Mouse (Mus musculus): Measurements from ENCODE around the gene Nrip2. TPM values are rescaled to one million over a fixed set of nuclear protein-coding genes. Genes with fewer than 3 reads are reported as not detected.

The Nrip2 gene
- total and polyA plus RNA-seq, 3 experiments: 0.13 to 1.3 TPM; not detected in 1

DNA sequence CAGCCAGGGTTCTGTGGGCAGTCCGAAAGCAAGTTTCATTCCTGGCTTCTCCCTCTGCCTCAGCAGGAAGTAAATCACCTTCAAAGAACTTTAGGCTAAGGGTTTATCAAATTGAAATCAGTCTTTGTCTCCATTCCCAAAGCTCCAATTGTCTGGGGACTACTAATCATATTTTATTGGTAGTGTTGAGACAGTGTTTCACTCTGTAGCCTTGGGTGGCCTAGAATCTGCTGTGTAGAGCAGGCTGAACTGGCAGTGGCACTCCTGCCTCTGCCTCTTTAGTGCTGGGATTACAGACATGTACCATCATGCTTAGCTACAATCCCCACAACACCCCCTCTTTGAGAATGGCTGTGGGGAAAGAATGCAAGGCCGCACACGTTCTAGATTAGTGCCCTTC lies 22.4 kb downstream of the Nrip2 start:
- dilution Hi-C loops (cut with MboI; ENCODE audit: extremely low pct_ligation_motif_present, extremely low pct_unique_long_range_greater_than_20kb, low sequenced_read_pairs): no loop called here
- peaks cover 21% of the 10 kb centered on the region for H3K79me2 ChIP-seq (replicated peaks; ENCODE audit: control insufficient read depth, extremely low read depth, insufficient read depth, poor library complexity, severe bottlenecking)
- DNase-seq (ENCODE audit: extremely low read depth): no peak
- H3K9ac ChIP-seq (ENCODE audit: insufficient read depth, low read depth): no peak overlapping the region
- H3K9me3 ChIP-seq (replicated peaks; ENCODE audit: low read length): no peaks in the 10 kb centered on the region
- no peak overlapping the region for H3K4me2 ChIP-seq (ENCODE audit: insufficient read depth, low read depth, poor library complexity, severe bottlenecking)
- H3K4me1 ChIP-seq (ENCODE audit: control insufficient read depth in 1 of 2, insufficient read depth in 2 of 2): peaks cover 0 to 16% of the 10 kb centered on the region in 2 experiments; a peak in 2 of 4 replicates
- no peaks in the 10 kb centered on the region for H3K27me3 ChIP-seq (replicated peaks)
- in situ Hi-C loops (cut with MboI; ENCODE audit: low pct_ligation_motif_present, low pct_unique_long_range_greater_than_20kb, low sequenced_read_pairs): no loop called here
- no peak overlapping the region for H3K4me3 ChIP-seq (replicated peaks in 1 of 3; ENCODE audit: low read depth in 2 of 3, low read length in 2 of 3, poor library complexity in 1 of 3)
- peaks cover 4 to 35% of the 10 kb centered on the region in 2 experiments for H3K36me3 ChIP-seq (replicated peaks in 1 of 2; ENCODE audit: control insufficient read depth in 1 of 2, insufficient read depth in 1 of 2, low read length in 1 of 2)
- TF ChIP-seq SIN3A (IDR thresholded peaks at IDR 0.05; ENCODE audit: low read length) (no peak), ETS1 (conservative IDR thresholded peaks at IDR 0.05; ENCODE audit: low read depth, low read length) (no peak), CTCF (conservative IDR thresholded peaks at IDR 0.05 in 1 of 2, IDR thresholded peaks at IDR 0.05 in 1 of 2; ENCODE audit: low read depth in 2 of 2, low read length in 2 of 2) (no peak), MEF2A (IDR thresholded peaks at IDR 0.05; ENCODE audit: borderline replicate concordance, low read depth, low read length) (no peak), SMC3 (IDR thresholded peaks at IDR 0.05; ENCODE audit: low read depth, low read length) (no peak), RCOR1 (conservative IDR thresholded peaks at IDR 0.05; ENCODE audit: low read depth, low read length) (no peak), POLR2AphosphoS2 (IDR thresholded peaks at IDR 0.05; ENCODE audit: low read depth, low read length) (no peak), JUND (conservative IDR thresholded peaks at IDR 0.05; ENCODE audit: low read depth, low read length) (no peak)
- H3K27ac ChIP-seq (ENCODE audit: insufficient read depth, low read depth): no peak overlapping the region

DNA sequence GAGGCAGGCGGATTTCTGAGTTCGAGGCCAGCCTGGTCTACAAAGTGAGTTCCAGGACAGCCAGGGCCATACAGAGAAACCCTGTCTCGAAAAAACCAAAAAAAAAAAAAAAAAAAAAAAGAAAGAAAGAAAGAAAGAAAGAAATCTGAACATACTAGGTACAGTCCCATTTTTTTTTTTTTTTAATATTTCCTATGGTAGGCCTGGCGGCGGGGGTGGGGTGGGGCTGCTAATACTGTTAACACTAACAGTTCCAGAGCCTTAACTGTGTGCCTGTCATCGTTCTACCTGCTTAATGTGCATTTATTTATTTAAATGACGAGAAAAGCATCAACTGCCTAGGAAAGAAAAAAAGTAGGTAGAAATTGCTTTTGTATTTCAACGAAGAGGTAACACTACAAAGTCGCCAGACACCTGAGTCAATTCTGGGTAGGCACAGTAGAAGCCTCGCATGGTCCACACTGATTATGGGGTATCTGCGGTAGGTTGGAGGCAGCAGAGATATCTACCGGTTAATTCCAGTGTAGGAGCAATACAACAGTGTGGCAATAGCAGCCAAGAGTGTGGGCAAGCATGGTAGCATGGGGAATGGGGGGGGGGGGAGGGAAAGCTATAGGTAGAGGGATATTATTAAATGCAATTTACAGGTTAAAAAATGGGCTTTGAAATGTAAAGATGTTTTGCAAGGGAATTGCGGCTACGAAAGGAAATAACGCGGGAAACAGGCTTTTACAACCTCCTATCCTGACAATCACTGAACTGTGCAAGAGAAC lies 24.6 kb downstream of the Nrip2 start:
- H3K4me2 ChIP-seq (ENCODE audit: insufficient read depth, low read depth, poor library complexity, severe bottlenecking): peak overlapping the region; percentile 100
- H3K27me3 ChIP-seq (replicated peaks): no peaks in the 10 kb centered on the region
- H3K36me3 ChIP-seq (replicated peaks in 1 of 2; ENCODE audit: control insufficient read depth in 1 of 2, insufficient read depth in 1 of 2, low read length in 1 of 2): peaks cover 4 to 37% of the 10 kb centered on the region in 2 experiments
- H3K4me3 ChIP-seq (replicated peaks in 1 of 3; ENCODE audit: low read depth in 2 of 3, low read length in 2 of 3, poor library complexity in 1 of 3): peak overlapping the region; percentile 62 to 91 (median 72)
- H3K79me2 ChIP-seq (replicated peaks; ENCODE audit: control insufficient read depth, extremely low read depth, insufficient read depth, poor library complexity, severe bottlenecking): peaks cover 21% of the 10 kb centered on the region
- TF ChIP-seq ZNF384 (IDR thresholded peaks at IDR 0.05; ENCODE audit: low read depth, low read length) (peak; percentile 57), JUN (IDR thresholded peaks at IDR 0.05; ENCODE audit: insufficient read depth, low read depth, low read length) (no peak)
- no peak for DNase-seq (ENCODE audit: extremely low read depth)
- no peaks in the 10 kb centered on the region for H3K9me3 ChIP-seq (replicated peaks; ENCODE audit: low read length)
- H3K9ac ChIP-seq (ENCODE audit: insufficient read depth, low read depth): peak overlapping the region; percentile 94
- in situ Hi-C loops (cut with MboI; ENCODE audit: low pct_ligation_motif_present, low pct_unique_long_range_greater_than_20kb, low sequenced_read_pairs): no loop called here
- dilution Hi-C loops (cut with MboI; ENCODE audit: extremely low pct_ligation_motif_present, extremely low pct_unique_long_range_greater_than_20kb, low sequenced_read_pairs): no loop called here
- no peak overlapping the region; the same call in 1 of the 2 replicates for H3K27ac ChIP-seq (ENCODE audit: insufficient read depth, low read depth)
- H3K4me1 ChIP-seq (ENCODE audit: control insufficient read depth in 1 of 2, insufficient read depth in 2 of 2): peaks cover 0 to 16% of the 10 kb centered on the region in 2 experiments; a peak in 2 of 4 replicates

DNA sequence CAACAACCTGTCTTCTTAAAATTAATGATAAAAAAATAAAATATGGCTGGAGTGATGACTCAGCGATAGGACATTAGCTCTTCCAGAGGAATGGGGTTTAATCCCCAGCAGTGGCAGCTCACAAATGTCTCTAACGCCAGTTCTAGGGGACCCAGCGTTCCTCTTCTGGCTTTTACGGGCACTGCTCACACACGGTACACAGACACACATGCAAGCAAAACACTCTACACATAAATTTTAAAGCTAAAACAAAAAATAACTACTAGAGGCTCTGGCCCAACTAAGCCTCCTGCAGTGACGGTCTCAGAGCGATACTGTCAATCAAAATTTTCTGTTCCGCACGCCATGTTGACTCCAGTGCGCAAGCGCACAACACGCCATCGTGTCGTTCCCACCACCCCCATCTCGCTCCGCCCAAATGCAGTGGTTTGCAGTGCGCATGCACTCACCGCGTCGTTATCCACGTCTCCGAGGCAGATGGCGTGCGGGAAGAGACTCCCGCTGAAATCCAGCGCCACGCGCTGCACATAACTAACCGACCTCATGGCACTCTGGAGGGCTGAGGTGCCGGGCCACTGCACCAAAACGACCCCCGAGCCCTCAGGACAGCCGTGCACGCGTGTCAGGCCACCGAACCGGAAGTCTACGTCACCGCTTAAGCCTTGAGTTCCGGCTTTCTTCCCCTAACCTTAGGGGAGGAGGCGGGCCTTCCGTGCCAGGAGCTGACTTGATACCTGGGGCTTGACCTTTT lies 25.3 kb downstream of the Nrip2 start, which contains the start of gene Itfg2:
Gene Itfg2, minus strand, starts transcription at position 663 of the 751 bp plus-strand sequence.
- DNase-seq (ENCODE audit: extremely low read depth): peak; percentile 96
- Histone ChIP-seq H3K27me3 (replicated peaks) (no peaks in the 10 kb centered on the region), H3K4me1 (ENCODE audit: control insufficient read depth in 1 of 2, insufficient read depth in 2 of 2) (peaks cover 0 to 16% of the 10 kb centered on the region in 2 experiments; a peak in 2 of 4 replicates), H3K36me3 (replicated peaks in 1 of 2; ENCODE audit: control insufficient read depth in 1 of 2, insufficient read depth in 1 of 2, low read length in 1 of 2) (peaks cover 4 to 44% of the 10 kb centered on the region in 2 experiments), H3K27ac (ENCODE audit: insufficient read depth, low read depth) (peak within 1 kb of the TSS; percentile 80), H3K9me3 (replicated peaks; ENCODE audit: low read length) (no peaks in the 10 kb centered on the region), H3K4me2 (ENCODE audit: insufficient read depth, low read depth, poor library complexity, severe bottlenecking) (peak within 1 kb of the TSS; percentile 100), H3K9ac (ENCODE audit: insufficient read depth, low read depth) (peak within 1 kb of the TSS; percentile 94), H3K4me3 (replicated peaks in 1 of 3; ENCODE audit: low read depth in 2 of 3, low read length in 2 of 3, poor library complexity in 1 of 3) (peak within 1 kb of the TSS; percentile 62 to 91 (median 72)), H3K79me2 (replicated peaks; ENCODE audit: control insufficient read depth, extremely low read depth, insufficient read depth, poor library complexity, severe bottlenecking) (peaks cover 21% of the 10 kb centered on the region)
- in situ Hi-C loops (cut with MboI; ENCODE audit: low pct_ligation_motif_present, low pct_unique_long_range_greater_than_20kb, low sequenced_read_pairs) (no loop called here), dilution Hi-C loops (cut with MboI; ENCODE audit: extremely low pct_ligation_motif_present, extremely low pct_unique_long_range_greater_than_20kb, low sequenced_read_pairs) (no loop called here)
- TF ChIP-seq ETS1 (conservative IDR thresholded peaks at IDR 0.05; ENCODE audit: low read depth, low read length) (0 out of 2 replicates have a peak, but pooled peaks have one; percentile 5), MAZ (IDR thresholded peaks at IDR 0.05; ENCODE audit: low read depth, low read length) (no peak), UBTF (IDR thresholded peaks at IDR 0.05; ENCODE audit: low read depth, low read length) (no peak), RAD21 (IDR thresholded peaks at IDR 0.05; ENCODE audit: low read depth, low read length) (no peak), JUND (conservative IDR thresholded peaks at IDR 0.05; ENCODE audit: low read depth, low read length) (0 out of 2 replicates have a peak, but pooled peaks have one; percentile 28), MAFK (IDR thresholded peaks at IDR 0.05; ENCODE audit: insufficient replicate concordance, low read length) (peak; percentile 76), ZC3H11A (IDR thresholded peaks at IDR 0.05; ENCODE audit: low read depth, low read length) (no peak), USF2 (conservative IDR thresholded peaks at IDR 0.05; ENCODE audit: low read depth, low read length) (no peak), JUN (IDR thresholded peaks at IDR 0.05; ENCODE audit: insufficient read depth, low read depth, low read length) (peak; percentile 24; the same call in 1 of the 2 replicates), ZMIZ1 (IDR thresholded peaks at IDR 0.05; ENCODE audit: low read depth, low read length) (no peak; the same call in 1 of the 2 replicates), SMC3 (IDR thresholded peaks at IDR 0.05; ENCODE audit: low read depth, low read length) (no peak), BHLHE40 (IDR thresholded peaks at IDR 0.05; ENCODE audit: low read depth, low read length) (peak; percentile 78), HCFC1 (IDR thresholded peaks at IDR 0.05; ENCODE audit: low read depth, low read length) (peak; percentile 79), ELF1 (IDR thresholded peaks at IDR 0.05; ENCODE audit: low read depth, low read length) (peak; percentile 89), MYC (IDR thresholded peaks at IDR 0.05; ENCODE audit: low read depth, low read length) (peak; percentile 97)

Measured in CH12.LX (cell line).